15 mouse cellular contexts compared by ENCODE assay signal in genomic region chr10:93259826-93260225, GRCm38 (mm10).
"Had no signal": no experiment of that assay in that cellular context is flagged by ENCODE, and none has a peak within 500 bp of the region (broad histone marks: within the 10 kb centered on the region; RNA-seq: fewer than 3 reads in every experiment).

No protein-coding gene starts in this region.

- H3K27ac ChIP-seq: left cerebral cortex, adult 2 months; limb, embryonic 10.5 days; liver, embryonic 15.5 days; midbrain, embryonic 13.5 days; neural tube, embryonic 15.5 days had no signal

- H3K27me3 ChIP-seq: liver, embryonic 15.5 days; midbrain, embryonic 13.5 days; neural tube, embryonic 15.5 days had no signal

- H3K36me3 ChIP-seq: liver, embryonic 15.5 days; midbrain, embryonic 13.5 days; neural tube, embryonic 15.5 days had no signal

- DNase-seq: kidney, adult 18-20 months; kidney, postnatal 4 days; lung, adult 2 months; lung, postnatal 36 days; right cerebral cortex, adult 18-20 months; right cerebral cortex, postnatal 25 days; thymus, adult 18-20 months; thymus, postnatal 14 days had no signal

- ATAC-seq: lung, postnatal 0 days; midbrain, embryonic 13.5 days had no signal

- H3K9me3 ChIP-seq: limb, embryonic 10.5 days; liver, embryonic 15.5 days; midbrain, embryonic 13.5 days; neural tube, embryonic 15.5 days had no signal

- H3K4me3 ChIP-seq: left cerebral cortex, adult 2 months; limb, embryonic 10.5 days; liver, embryonic 15.5 days; midbrain, embryonic 13.5 days; neural tube, embryonic 15.5 days had no signal

- H3K4me2 ChIP-seq: liver, embryonic 11.5 days; liver, embryonic 15.5 days; midbrain, embryonic 13.5 days; neural tube, embryonic 15.5 days had no signal

- H3K9ac ChIP-seq: liver, embryonic 15.5 days; midbrain, embryonic 13.5 days; neural tube, embryonic 15.5 days had no signal
